Mouse (Mus musculus): ENCODE measurements around the gene Synj2bp. TPM values are rescaled to one million over a fixed set of nuclear protein-coding genes. Genes with fewer than 3 reads are reported as not detected.

Synj2bp gene
- 20.9 to 27.9 TPM (median 24.6 TPM) in 4 replicates for total RNA-seq (2023; ENCODE audit: inconsistent age)

GRCm38 (mm10) chr12:81532316-81533028 lies at the start of gene Synj2bp, which contains the start of gene Gm20498:
Synj2bp (minus strand) TSS chr12:81532911.
Gm20498 (minus strand) TSS chr12:81532905.

GRCm38 (mm10) chr12:81568374-81568773 lies 35.7 kb upstream of the Synj2bp start, which contains the start of gene Adam21:
Adam21 (minus strand) TSS chr12:81568474.

GRCm38 (mm10) chr12:81484727-81485191 lies 48.0 kb downstream of the Synj2bp start, which contains the start of gene Cox16:
Cox16 (minus strand) TSS chr12:81485127.

Other genes with a start within 250 kb of the Synj2bp start
- gene Slc8a3, start 199.7 kb downstream of the Synj2bp start, total RNA-seq (2023; ENCODE audit: inconsistent age), result not detected in 4 replicates
- gene Gm4787, start 153.4 kb downstream of the Synj2bp start, total RNA-seq (2023; ENCODE audit: inconsistent age), result 0.58 to 0.63 TPM (median 0.61 TPM) in 4 replicates
- gene Adam4, start 111.0 kb downstream of the Synj2bp start, total RNA-seq (2023; ENCODE audit: inconsistent age), result 1.1 to 2.2 TPM (median 1.5 TPM) in 4 replicates
- gene Cox16, start 47.8 kb downstream of the Synj2bp start, total RNA-seq (2023; ENCODE audit: inconsistent age), result 54.9 to 75.5 TPM (median 60.0 TPM) in 4 replicates
- gene Gm20498, start within 50 bp of the Synj2bp start, total RNA-seq (2023; ENCODE audit: inconsistent age), result 13.1 to 16.5 TPM (median 14.8 TPM) in 4 replicates
- 0.26 to 0.29 TPM (median 0.27 TPM) in 3 of 4 replicates, not detected in the other for gene Adam21, start 35.6 kb upstream of the Synj2bp start, total RNA-seq (2023; ENCODE audit: inconsistent age)
- gene Med6, start 62.1 kb upstream of the Synj2bp start, total RNA-seq (2023; ENCODE audit: inconsistent age), result 49.4 to 64.7 TPM (median 57.1 TPM) in 4 replicates
- gene Ttc9, start 98.3 kb upstream of the Synj2bp start, total RNA-seq (2023; ENCODE audit: inconsistent age), result not detected in 4 replicates
- 18.4 to 20.6 TPM (median 18.7 TPM) in 4 replicates for gene Map3k9, start 248.3 kb upstream of the Synj2bp start, total RNA-seq (2023; ENCODE audit: inconsistent age)